Mouse (Mus musculus): ENCODE data around the gene Tmtc2. TPM values are rescaled to one million over a fixed set of nuclear protein-coding genes. Genes with fewer than 3 reads are reported as not detected.

Gene Tmtc2
- total RNA-seq (2022) = 10 to 100 TPM in 3 of 4 experiments, 1 to 10 TPM in 1; 9.9 to 12.4 (median 10.9) TPM

GRCm38 (mm10) chr10:105573908-105574694 lies at the start of gene Tmtc2:
Gene Tmtc2, minus strand, starts transcription at chr10:105574451.
- DNase-seq (ENCODE audit: low spot score in 2 of 2) = peak; percentile 76 to 85

- DNase-seq (ENCODE audit: low spot score in 2 of 2) = no peak
Observed at GRCm38 (mm10) chr10:105612117-105612516, 37.9 kb upstream of the Tmtc2 start.

GRCm38 (mm10) chr10:105598826-105599225 lies 24.6 kb upstream of the Tmtc2 start:
- DNase-seq (ENCODE audit: low spot score in 2 of 2) = no peak

GRCm38 (mm10) chr10:105597226-105597625 lies 23.0 kb upstream of the Tmtc2 start:
- DNase-seq (ENCODE audit: low spot score in 2 of 2) = no peak

GRCm38 (mm10) chr10:105595480-105596102 lies 21.3 kb upstream of the Tmtc2 start:
- no peak for DNase-seq (ENCODE audit: low spot score in 2 of 2)

GRCm38 (mm10) chr10:105588141-105588540 lies 13.9 kb upstream of the Tmtc2 start:
- no peak for DNase-seq (ENCODE audit: low spot score in 2 of 2)

GRCm38 (mm10) chr10:105579318-105579717 lies 5.1 kb upstream of the Tmtc2 start:
- no peak for DNase-seq (ENCODE audit: low spot score in 2 of 2)

- DNase-seq (ENCODE audit: low spot score in 2 of 2) = no peak
Observed at GRCm38 (mm10) chr10:105578291-105578845, 4.1 kb upstream of the Tmtc2 start.

- DNase-seq (ENCODE audit: low spot score in 2 of 2) = peak; percentile 83 to 96
Observed at GRCm38 (mm10) chr10:105574695-105575660, 727 bp upstream of the Tmtc2 start.

- DNase-seq (ENCODE audit: low spot score in 2 of 2) = peak in 1 of 2 experiments; percentile 37
Observed at GRCm38 (mm10) chr10:105573306-105573907, 844 bp downstream of the Tmtc2 start.

- no peak for DNase-seq (ENCODE audit: low spot score in 2 of 2)
Observed at GRCm38 (mm10) chr10:105572829-105573228, 1.4 kb downstream of the Tmtc2 start.

- no peak for DNase-seq (ENCODE audit: low spot score in 2 of 2)
Observed at GRCm38 (mm10) chr10:105572301-105572700, 1.9 kb downstream of the Tmtc2 start.

- DNase-seq (ENCODE audit: low spot score in 2 of 2) = no peak
Observed at GRCm38 (mm10) chr10:105571831-105572230, 2.4 kb downstream of the Tmtc2 start.

- no peak for DNase-seq (ENCODE audit: low spot score in 2 of 2)
Observed at GRCm38 (mm10) chr10:105571019-105571418, 3.2 kb downstream of the Tmtc2 start.

GRCm38 (mm10) chr10:105569573-105569972 lies 4.7 kb downstream of the Tmtc2 start:
- no peak for DNase-seq (ENCODE audit: low spot score in 2 of 2)

- no peak for DNase-seq (ENCODE audit: low spot score in 2 of 2)
Observed at GRCm38 (mm10) chr10:105567825-105568531, 6.3 kb downstream of the Tmtc2 start.

GRCm38 (mm10) chr10:105561548-105561947 lies 12.7 kb downstream of the Tmtc2 start:
- no peak for DNase-seq (ENCODE audit: low spot score in 2 of 2)

GRCm38 (mm10) chr10:105557581-105557980 lies 16.7 kb downstream of the Tmtc2 start:
- DNase-seq (ENCODE audit: low spot score in 2 of 2) = no peak

GRCm38 (mm10) chr10:105556890-105557572 lies 17.2 kb downstream of the Tmtc2 start:
- DNase-seq (ENCODE audit: low spot score in 2 of 2) = no peak

GRCm38 (mm10) chr10:105554153-105554552 lies 20.1 kb downstream of the Tmtc2 start:
- DNase-seq (ENCODE audit: low spot score in 2 of 2) = no peak

All from left cerebral cortex, adult 8-10 months (tissue).